Comparison of ENCODE assay signal across 12 mouse cellular contexts in the genomic region with DNA sequence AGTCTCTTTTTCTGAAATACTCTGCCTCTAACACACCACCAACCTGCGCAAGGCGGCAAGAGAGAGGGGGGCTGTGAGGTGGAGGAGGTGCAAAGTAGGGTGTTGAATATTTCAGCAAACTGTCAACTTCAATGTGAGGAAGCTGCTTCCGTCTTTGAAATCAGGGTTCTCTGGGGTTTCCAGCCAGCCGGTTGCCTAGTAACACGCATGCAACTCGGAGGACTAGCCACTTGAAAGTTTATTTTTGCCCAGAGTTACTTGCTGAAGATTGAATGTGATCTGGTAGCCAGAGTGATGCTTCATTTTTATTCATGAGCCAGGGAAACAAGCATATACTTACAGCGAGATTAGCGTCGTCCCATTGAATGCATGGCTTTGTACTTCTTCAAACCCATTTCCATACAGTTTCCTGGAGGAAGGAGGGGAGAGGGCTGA. TPM values are rescaled to one million over a fixed set of nuclear protein-coding genes. Genes with fewer than 3 reads are reported as not detected.
DNase-seq lines count a peak whose midpoint lies in the region; ATAC-seq and TF ChIP-seq lines count a peak whose summit lies in the region.
"Had no signal": no experiment of that assay in that cellular context is flagged by ENCODE, and none has a peak within 500 bp of the region (broad histone marks: within the 10 kb centered on the region; RNA-seq: fewer than 3 reads in every experiment).

No protein-coding gene starts in this region.

- no peak for ATAC-seq in lung, embryonic 14.5 days (ENCODE audit: insufficient read depth)
- ATAC-seq in forebrain, embryonic 15.5 days (replicated peaks) = peak; percentile 62
- ATAC-seq in kidney, embryonic 16.5 days (ENCODE audit: low FRiP score, low TSS enrichment) = no peak

- no peaks in the 10 kb centered on the region for H3K4me1 ChIP-seq in lung, embryonic 14.5 days (ENCODE audit: insufficient read depth)
- peaks cover 37% of the 10 kb centered on the region for H3K4me1 ChIP-seq in forebrain, embryonic 15.5 days
- peaks cover 5% of the 10 kb centered on the region; the same call in 1 of the 2 replicates for H3K4me1 ChIP-seq in kidney, embryonic 16.5 days (ENCODE audit: insufficient read depth, low read length)

- H3K4me2 ChIP-seq in lung, embryonic 14.5 days = no peak overlapping the region
- H3K4me2 ChIP-seq in forebrain, embryonic 15.5 days (replicated peaks) = 0 out of 2 replicates have a peak overlapping the region, but pooled peaks have one; percentile 4
- H3K4me2 ChIP-seq in kidney, embryonic 16.5 days (replicated peaks; ENCODE audit: low read depth, low read length) = no peak overlapping the region
- H3K4me2 ChIP-seq: limb, embryonic 15.5 days had no signal

- no peak overlapping the region for H3K4me3 ChIP-seq in lung, embryonic 14.5 days (ENCODE audit: low read depth, low read length)
- no peak overlapping the region for H3K4me3 ChIP-seq in forebrain, embryonic 15.5 days
- no peak overlapping the region for H3K4me3 ChIP-seq in kidney, embryonic 16.5 days (ENCODE audit: low read length)
- H3K4me3 ChIP-seq: heart, adult 2 months; limb, embryonic 15.5 days had no signal

- TF ChIP-seq CTCF in lung, embryonic 14.5 days (IDR thresholded peaks at IDR 0.05; ENCODE audit: low read depth) = no peak

- DNase-seq in lung, embryonic 14.5 days = peak; percentile 33
- DNase-seq in lung, postnatal 14 days = no peak
- peak; percentile 42 to 51 for DNase-seq in left cerebral cortex, postnatal 36 days (ENCODE audit: low spot score in 2 of 2)
- DNase-seq in right cerebral cortex, postnatal 10 days (ENCODE audit: low spot score in 2 of 2) = peak; percentile 79 to 91
- DNase-seq in adrenal gland, postnatal 14 days = no peak
- DNase-seq in cerebellum, adult 11 months = no peak
- DNase-seq: cerebellum, adult 9-11 months; heart, adult 2 months had no signal

- H3K9ac ChIP-seq in lung, embryonic 14.5 days = no peak overlapping the region
- H3K9ac ChIP-seq in forebrain, embryonic 15.5 days (replicated peaks) = no peak overlapping the region
- H3K9ac ChIP-seq in kidney, embryonic 16.5 days (replicated peaks; ENCODE audit: low read length) = no peak overlapping the region
- H3K9ac ChIP-seq: limb, embryonic 15.5 days had no signal

- intact Hi-C loops in left cerebral cortex, postnatal 36 days (cut with DNase I) = no loop called here

- no peaks in the 10 kb centered on the region for H3K36me3 ChIP-seq in lung, embryonic 14.5 days (ENCODE audit: insufficient read depth)
- H3K36me3 ChIP-seq in forebrain, embryonic 15.5 days = no peaks in the 10 kb centered on the region
- no peaks in the 10 kb centered on the region for H3K36me3 ChIP-seq in kidney, embryonic 16.5 days (ENCODE audit: insufficient read depth, low read length)
- H3K36me3 ChIP-seq: limb, embryonic 15.5 days had no signal

- H3K9me3 ChIP-seq in lung, embryonic 14.5 days (ENCODE audit: low read depth, low read length) = no peaks in the 10 kb centered on the region
- no peaks in the 10 kb centered on the region for H3K9me3 ChIP-seq in forebrain, embryonic 15.5 days
- H3K9me3 ChIP-seq in kidney, embryonic 16.5 days (ENCODE audit: low read length) = no peaks in the 10 kb centered on the region
- H3K9me3 ChIP-seq: limb, embryonic 15.5 days had no signal

- WGBS in lung, embryonic 14.5 days = 13% methylated on average over 9 of the region's 9 CpGs
- 4% methylated on average over 9 of the region's 9 CpGs for WGBS in forebrain, embryonic 15.5 days
- 36% methylated on average over 9 of the region's 9 CpGs for WGBS in kidney, embryonic 16.5 days

- H3K27me3 ChIP-seq in lung, embryonic 14.5 days (ENCODE audit: insufficient read depth, low read length) = no peaks in the 10 kb centered on the region
- H3K27me3 ChIP-seq in forebrain, embryonic 15.5 days = peaks cover 4% of the 10 kb centered on the region; the same call in 1 of the 2 replicates
- no peaks in the 10 kb centered on the region for H3K27me3 ChIP-seq in kidney, embryonic 16.5 days (ENCODE audit: insufficient read depth, low read length)
- H3K27me3 ChIP-seq: limb, embryonic 15.5 days had no signal

- H3K27ac ChIP-seq in lung, embryonic 14.5 days (ENCODE audit: low read depth) = no peak overlapping the region
- peak overlapping the region; percentile 68 for H3K27ac ChIP-seq in forebrain, embryonic 15.5 days (replicated peaks)
- H3K27ac ChIP-seq in kidney, embryonic 16.5 days (ENCODE audit: low read length) = no peak overlapping the region
- H3K27ac ChIP-seq: heart, adult 2 months; limb, embryonic 15.5 days had no signal

RNA-seq across cellular contexts. Expression of a gene that starts 33.8 kb away (rescaled TPM):
- polyA plus RNA-seq in lung, embryonic 14.5 days (2014; fragmentation: Nextera tagmentation; extraction: Ambion mirVana) = 0.31 and 0.61 TPM in 2 replicates
- polyA plus RNA-seq in forebrain, embryonic 15.5 days (2015; fragmentation: Nextera tagmentation; extraction: Ambion mirVana) = 0.95 and 1.5 TPM in 2 replicates
- under 1 TPM; 0.34 to 0.57 TPM for total RNA-seq in left cerebral cortex, postnatal 36 days (2021)
- total RNA-seq in adrenal gland, postnatal 14 days (2021) = not detected in 2 replicates
- polyA plus RNA-seq in kidney, embryonic 16.5 days (2015; fragmentation: Nextera tagmentation; extraction: Ambion mirVana) = 0.14 and 0.45 TPM in 2 replicates
- total RNA-seq: heart, adult 2 months; MEL had no signal

Comparison
In these comparisons a context has a peak if more than half of its experiments do, and no peak if none do; other contexts are left out.
1. DNase-seq: peak in lung, embryonic 14.5 days (single experiment), left cerebral cortex, postnatal 36 days (2 of 2) and right cerebral cortex, postnatal 10 days (2 of 2); none in lung, postnatal 14 days (single experiment), adrenal gland, postnatal 14 days (single experiment) and cerebellum, adult 11 months (single experiment).